Mouse (Mus musculus) ES-Bruce4 (cell line): Measurements from ENCODE around the gene Cpe.

Experiments used
- CTCF ChIP-seq: IDR thresholded peaks from one replicate; pipeline ENCODE4 v1.8.1; 2011; ENCODE audit warnings: low read depth, low read length
- POLR2A ChIP-seq: IDR thresholded peaks from one replicate; pipeline ENCODE4 v1.8.1; 2011; ENCODE audit warnings: low read length; ENCODE audit not compliant: insufficient read depth

- TF ChIP-seq CTCF (no peak), POLR2A (no peak)
Observed at GRCm38 (mm10) chr8:64619661-64620060, 73.2 kb downstream of the Cpe start.
